Mouse (Mus musculus) heart, embryonic 14.5 days (tissue): Measurements from ENCODE around the gene Rtn2. TPM values are rescaled to one million over a fixed set of nuclear protein-coding genes. Genes with fewer than 3 reads are reported as not detected.

Source experiments
- ATAC-seq: fragments of 200-750 bp; cut with Nextera tagmentation; 2 replicates; pipeline ENCODE4 v1.8.0; 2017; ENCODE audit warnings: low read depth, moderate TSS enrichment; ENCODE audit not compliant: insufficient number of reproducible peaks, insufficient read depth, low FRiP score
- H3K27ac ChIP-seq, 2 experiments: fragments of 200-500 bp in 1 of 2; fragments of 300-500 bp in 1 of 2; sonication (generic) in 1 of 2; replicated peaks in 1 of 2; 2 replicates each; pipeline ENCODE4 v1.5.1; 2012 to 2014; ENCODE audit warnings: low read depth in 2 of 2, low read length in 2 of 2, control low read depth in 1 of 2, mild to moderate bottlenecking in 1 of 2, mixed read lengths in 1 of 2; ENCODE audit not compliant: control insufficient read depth in 1 of 2, insufficient read depth in 1 of 2
- H3K27me3 ChIP-seq: fragments of 300-500 bp; sonication (generic); 2 replicates; pipeline ENCODE4 v1.6.1; 2014; ENCODE audit warnings: mild to moderate bottlenecking, low read length, control low read depth; ENCODE audit not compliant: control insufficient read depth, insufficient read depth
- H3K36me3 ChIP-seq: fragments of 300-500 bp; sonication (generic); 2 replicates; pipeline ENCODE4 v1.6.1; 2014; ENCODE audit warnings: mild to moderate bottlenecking, control low read depth, low read length, mixed read lengths; ENCODE audit not compliant: control insufficient read depth, insufficient read depth
- H3K4me1 ChIP-seq, 2 experiments: fragments of 200-500 bp in 1 of 2; fragments of 300-500 bp in 1 of 2; sonication (generic) in 1 of 2; 2 replicates each; pipeline ENCODE4 v1.6.1; 2012 to 2014; ENCODE audit warnings: low read length in 2 of 2, control low read depth in 1 of 2, mixed read lengths in 1 of 2; ENCODE audit not compliant: control insufficient read depth in 2 of 2, insufficient read depth in 2 of 2
- H3K4me2 ChIP-seq: fragments of 300-500 bp; sonication (generic); 2 replicates; pipeline ENCODE4 v1.6.1; 2014; ENCODE audit warnings: mild to moderate bottlenecking, low read length
- H3K4me3 ChIP-seq, 2 experiments: fragments of 200-500 bp in 1 of 2; fragments of 300-500 bp in 1 of 2; sonication (generic) in 1 of 2; 2 replicates each; pipeline ENCODE4 v1.5.1; 2012 to 2014; ENCODE audit warnings: low read length in 2 of 2, mild to moderate bottlenecking in 2 of 2, control low read depth in 1 of 2, low read depth in 1 of 2, moderate library complexity in 1 of 2; ENCODE audit not compliant: control insufficient read depth in 1 of 2, insufficient read depth in 1 of 2
- H3K9ac ChIP-seq: fragments of 300-500 bp; sonication (generic); 2 replicates; pipeline ENCODE4 v1.6.1; 2014; ENCODE audit warnings: mild to moderate bottlenecking, low read length
- H3K9me3 ChIP-seq: fragments of 300-500 bp; sonication (generic); 2 replicates; pipeline ENCODE4 v1.6.1; 2016; ENCODE audit warnings: low read length, control low read depth; ENCODE audit not compliant: control insufficient read depth
- WGBS: fragments of 180-500 bp; shearing (Covaris S2); extraction: QIAGEN DNeasy Blood & Tissue Kit; methylation state at CpG from one replicate; pipeline ENCODE4 v1.1.7; 2014; 5-methylcytosine and 5-hydroxymethylcytosine counted together
- polyA plus RNA-seq: library from polyadenylated mRNA; unstranded; fragments of >200 nt; fragmentation: Nextera tagmentation; extraction: Ambion mirVana; gene quantifications from 2 replicates; pipeline ENCODE4 v1.2.1, GENCODE M21; 2014

Gene Rtn2
- polyA plus RNA-seq, 1 experiment from 2014 or later = 43.6 TPM

DNA sequence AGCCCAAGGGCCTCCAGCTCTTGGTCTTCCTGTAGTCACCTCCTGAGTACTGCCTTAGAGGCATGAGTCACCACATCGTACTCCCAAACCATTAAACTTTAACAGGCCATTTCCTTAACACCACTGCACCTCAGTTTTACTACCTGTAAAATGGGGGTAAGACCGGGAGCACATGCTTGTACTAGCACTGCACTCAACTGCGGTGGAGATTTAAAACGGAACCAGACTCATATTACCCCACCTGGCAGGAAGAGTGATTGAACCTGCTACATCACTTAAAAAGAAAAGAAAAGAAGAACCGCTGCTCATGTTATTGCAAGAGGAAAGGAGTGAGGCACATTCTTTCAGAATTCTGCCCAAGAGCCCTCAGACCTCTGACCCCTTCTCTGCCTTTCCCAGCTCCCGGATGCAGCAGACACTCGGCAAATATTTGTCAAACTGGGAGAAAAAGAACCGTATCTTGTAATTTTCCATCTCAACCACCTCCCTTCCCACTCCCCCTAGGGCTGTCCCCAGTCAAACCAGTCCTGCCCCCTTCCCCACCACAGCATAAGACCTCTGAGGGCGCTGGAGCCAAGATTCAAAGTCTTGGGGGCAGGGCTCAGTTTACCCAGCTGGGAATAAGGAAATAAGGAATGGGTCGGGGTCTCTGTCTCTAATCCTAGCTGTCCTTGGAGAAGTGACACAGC, 13.3 kb upstream of the Rtn2 start:
- Histone ChIP-seq H3K27ac (peak overlapping the region; percentile 80 to 96), H3K36me3 (peaks cover 26% of the 10 kb centered on the region), H3K9ac (peak overlapping the region; percentile 92), H3K4me1 (peaks cover 28 to 46% of the 10 kb centered on the region in 2 experiments), H3K9me3 (no peaks in the 10 kb centered on the region), H3K4me3 (peak overlapping the region; percentile 44 to 90), H3K4me2 (peak overlapping the region; percentile 91), H3K27me3 (no peaks in the 10 kb centered on the region)
- ATAC-seq = peak; percentile 4; the same call in 1 of the 2 replicates
- WGBS = 38% methylated on average over 10 of the region's 10 CpGs

DNA sequence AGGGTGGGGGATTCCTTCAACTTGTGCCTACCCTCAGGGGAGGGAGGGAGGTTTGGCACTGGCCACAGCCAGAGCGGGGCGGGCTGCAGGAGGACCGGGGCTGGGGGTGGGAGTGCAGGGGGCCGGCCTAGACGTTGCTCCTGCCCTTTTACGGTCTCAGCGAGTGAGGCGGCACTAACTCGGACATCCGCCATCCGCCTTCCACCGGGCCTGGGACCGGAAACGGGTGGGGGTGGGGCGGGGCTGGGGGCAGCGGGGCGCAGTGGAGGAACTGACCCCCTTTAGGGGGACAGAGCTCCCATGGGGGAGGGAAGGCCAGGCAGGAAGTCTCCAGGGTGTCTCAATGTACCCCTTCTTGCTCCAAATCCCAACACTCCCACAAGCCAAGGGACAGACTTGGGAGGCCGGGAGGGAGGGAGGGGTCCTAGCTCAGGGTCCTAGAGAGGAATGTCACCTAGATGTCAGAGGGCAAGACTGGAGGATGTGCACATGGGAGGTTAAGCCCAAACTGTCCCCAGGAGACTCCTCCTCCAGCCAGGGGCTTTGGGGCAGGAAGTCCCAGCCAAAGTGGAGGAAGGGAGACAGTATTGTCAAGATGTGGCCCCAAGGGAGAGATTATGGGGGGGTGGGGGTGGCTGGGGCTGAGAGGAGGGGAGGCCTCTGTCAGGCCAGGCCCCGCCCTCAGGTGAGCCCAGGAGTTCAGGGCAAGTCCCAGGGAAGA, 12.5 kb upstream of the Rtn2 start:
- H3K27me3 ChIP-seq = no peaks in the 10 kb centered on the region
- peak overlapping the region; percentile 92 for H3K9ac ChIP-seq
- H3K27ac ChIP-seq = peak overlapping the region; percentile 95 to 96
- peak overlapping the region; percentile 91 for H3K4me2 ChIP-seq
- H3K4me3 ChIP-seq = peak overlapping the region; percentile 90 to 99
- ATAC-seq = peak; percentile 67
- H3K36me3 ChIP-seq = peaks cover 18% of the 10 kb centered on the region
- WGBS = 0% methylated on average over 19 of the region's 19 CpGs
- no peaks in the 10 kb centered on the region for H3K9me3 ChIP-seq
- peaks cover 28 to 43% of the 10 kb centered on the region in 2 experiments for H3K4me1 ChIP-seq

DNA sequence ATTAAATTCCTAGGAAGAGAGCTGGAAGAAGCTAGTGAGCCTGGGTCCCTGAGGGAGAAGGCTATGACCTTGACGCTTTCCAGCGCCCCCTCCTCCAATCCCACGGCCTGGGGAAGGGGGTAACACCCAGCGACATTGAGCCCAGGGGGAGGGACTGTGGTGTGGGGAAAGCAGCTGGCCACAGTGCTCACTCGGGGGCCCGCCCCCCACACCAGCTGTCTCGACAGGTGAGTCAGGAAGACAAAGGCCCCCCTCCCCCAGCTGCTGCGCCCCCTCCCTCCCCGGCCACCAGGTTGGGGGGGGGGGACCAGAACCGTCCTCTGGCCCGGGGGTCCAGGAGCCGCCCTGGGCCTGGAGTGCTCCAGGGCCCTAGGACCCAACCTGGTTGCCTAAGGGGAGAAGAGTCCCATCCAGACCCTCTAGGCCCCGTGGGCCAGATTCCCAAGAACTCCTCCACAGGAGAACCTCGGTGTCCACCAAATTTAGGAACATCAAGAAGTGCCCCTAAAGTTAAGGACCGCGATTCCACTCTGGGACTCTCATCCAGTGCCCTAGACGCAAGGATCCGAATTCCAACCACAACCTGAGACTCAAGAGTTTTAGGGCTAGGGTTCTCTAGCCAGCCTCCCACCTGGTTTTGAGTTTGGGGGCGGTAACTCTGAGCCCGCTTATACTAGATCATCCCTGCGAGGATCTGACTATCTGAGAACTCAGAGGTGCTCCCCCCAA, 11.8 kb upstream of the Rtn2 start:
- Histone ChIP-seq H3K36me3 (peaks cover 17% of the 10 kb centered on the region), H3K9me3 (no peaks in the 10 kb centered on the region), H3K27me3 (no peaks in the 10 kb centered on the region), H3K27ac (peak overlapping the region; percentile 95 to 96), H3K9ac (peak overlapping the region; percentile 92), H3K4me2 (peak overlapping the region; percentile 91), H3K4me1 (peaks cover 22 to 36% of the 10 kb centered on the region in 2 experiments), H3K4me3 (peak overlapping the region; percentile 90 to 99)
- under 1% methylated on average over 18 of the region's 21 CpGs for WGBS
- no peak for ATAC-seq

DNA sequence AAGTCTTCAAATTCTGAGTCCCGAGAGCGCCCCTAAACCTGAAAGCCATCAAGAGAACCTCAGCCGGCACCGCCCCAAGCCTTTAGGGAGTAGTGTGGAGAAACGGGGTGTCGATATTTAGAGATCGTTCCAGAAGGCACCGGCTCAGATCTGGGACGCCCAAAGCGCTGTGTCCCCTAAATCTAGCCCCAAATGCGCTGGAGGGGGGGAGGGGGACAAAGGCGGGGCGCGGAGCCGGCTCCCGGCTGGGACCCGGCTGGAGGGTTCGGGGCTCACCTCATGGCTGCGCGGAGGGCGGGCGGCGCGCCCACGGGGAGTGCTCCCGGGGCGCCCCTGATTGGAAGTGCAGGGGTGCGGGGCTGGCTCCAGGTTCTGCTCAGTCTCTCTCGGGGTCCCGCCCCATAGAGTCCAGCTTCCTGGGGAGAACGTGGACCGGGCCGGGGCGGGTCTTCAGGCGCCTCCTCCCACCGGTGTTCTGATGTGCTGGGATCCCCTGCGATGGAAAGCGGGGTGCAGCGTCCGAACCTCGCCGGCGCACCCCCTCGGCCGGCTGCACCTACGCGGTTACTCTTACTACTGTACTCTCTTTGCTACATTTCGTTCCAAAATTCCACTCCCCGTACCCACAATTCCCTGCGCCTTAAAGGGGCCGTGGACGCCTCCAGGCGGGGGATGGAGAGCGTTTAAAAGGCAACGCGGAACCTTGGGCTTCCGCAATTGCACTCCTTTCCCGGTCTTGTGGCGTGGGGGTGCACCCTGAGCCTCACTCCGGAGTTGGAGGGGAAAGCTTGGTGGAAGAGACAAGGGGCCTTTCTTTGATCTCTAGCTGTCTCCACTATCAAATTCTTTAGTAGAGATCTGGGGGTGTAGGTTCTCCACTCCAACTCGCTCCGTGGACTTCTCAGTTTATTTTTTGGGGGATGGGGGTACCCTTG, 10.9 kb upstream of the Rtn2 start, which contains the start of gene Vasp:
TSS of gene Vasp (minus strand) at position 580 of the 935 bp plus-strand sequence.
- H3K9ac ChIP-seq = peak within 1 kb of the TSS; percentile 92
- peak within 1 kb of the TSS; percentile 91 for H3K4me2 ChIP-seq
- peak; percentile 60 for ATAC-seq
- H3K4me3 ChIP-seq = peak within 1 kb of the TSS; percentile 90 to 99
- WGBS = under 1% methylated on average over 61 of the region's 62 CpGs
- no peaks in the 10 kb centered on the region for H3K27me3 ChIP-seq
- peak within 1 kb of the TSS; percentile 95 to 96 for H3K27ac ChIP-seq
- H3K9me3 ChIP-seq = no peaks in the 10 kb centered on the region
- H3K4me1 ChIP-seq = peaks cover 14 to 28% of the 10 kb centered on the region in 2 experiments
- H3K36me3 ChIP-seq = peaks cover 14% of the 10 kb centered on the region

DNA sequence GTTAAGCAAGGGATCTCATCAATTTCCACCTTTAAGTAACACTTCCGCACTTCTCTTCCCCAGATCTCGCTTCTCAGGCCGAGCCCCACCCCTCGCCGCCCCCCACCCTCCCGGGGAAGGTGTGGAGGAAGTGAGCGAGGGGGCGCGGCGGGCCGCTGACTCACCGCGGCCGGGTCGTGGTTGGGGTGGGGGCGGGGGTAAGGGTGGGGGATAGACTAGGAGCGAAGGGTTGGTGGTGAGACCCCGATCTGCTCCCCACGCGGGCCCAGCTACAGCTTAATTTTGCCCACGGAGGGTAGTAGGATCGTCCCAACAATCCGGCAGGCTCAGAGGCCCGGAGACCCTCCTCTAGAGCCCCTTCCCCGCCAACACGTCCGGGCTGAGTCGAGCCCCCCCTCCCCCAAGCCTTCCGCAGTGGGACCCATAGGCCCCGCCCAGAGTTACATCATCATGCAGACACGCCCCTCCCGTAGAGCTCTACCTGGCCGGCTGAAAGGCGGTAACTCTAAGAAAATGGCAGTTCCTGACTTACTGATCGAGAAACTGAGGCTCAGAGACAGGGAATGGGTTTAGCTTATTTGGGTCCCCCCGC, 10.2 kb upstream of the Rtn2 start:
- Histone ChIP-seq H3K4me3 (peak overlapping the region; percentile 90 to 99), H3K27me3 (no peaks in the 10 kb centered on the region)
- WGBS = 2% methylated on average over 35 of the region's 36 CpGs

DNA sequence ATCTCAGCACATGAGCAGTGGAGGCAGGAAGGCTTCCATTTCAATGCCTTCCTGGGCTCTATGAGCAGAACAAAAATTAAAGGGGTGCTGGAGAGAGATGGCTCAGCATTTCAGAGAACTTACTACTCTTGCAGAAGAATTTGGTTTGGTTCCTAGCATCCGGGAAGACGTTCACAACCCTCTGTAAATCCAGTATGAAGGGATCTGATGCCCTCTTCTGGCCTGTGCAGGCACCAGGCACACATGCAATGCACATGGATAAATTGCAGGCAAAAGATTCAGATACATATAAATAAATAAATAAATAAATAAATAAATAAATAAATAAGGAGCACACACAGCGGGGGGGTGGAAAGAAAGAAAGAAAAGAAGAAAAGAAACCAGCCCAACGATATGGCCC, 6.2 kb upstream of the Rtn2 start:
- H3K27me3 ChIP-seq = peaks cover 39% of the 10 kb centered on the region
- H3K9me3 ChIP-seq = no peaks in the 10 kb centered on the region
- 50% methylated on average over 4 of the region's 4 CpGs for WGBS
- no peak overlapping the region for H3K4me3 ChIP-seq
- H3K27ac ChIP-seq = no peak overlapping the region
- no peak for ATAC-seq
- H3K4me2 ChIP-seq = no peak overlapping the region
- H3K36me3 ChIP-seq = no peaks in the 10 kb centered on the region
- H3K9ac ChIP-seq = no peak overlapping the region
- peaks cover 2 to 5% of the 10 kb centered on the region in 2 experiments; a peak in 3 of 4 replicates for H3K4me1 ChIP-seq

More for the DNA sequence above, 10.2 kb upstream of the Rtn2 start:
- Histone ChIP-seq H3K36me3 (peaks cover 11% of the 10 kb centered on the region), H3K27ac (peak overlapping the region; percentile 95 to 96), H3K9ac (peak overlapping the region; percentile 92), H3K4me2 (peak overlapping the region; percentile 91), H3K4me1 (peaks cover 10 to 20% of the 10 kb centered on the region in 2 experiments), H3K9me3 (no peaks in the 10 kb centered on the region)
- peak; percentile 56 for ATAC-seq
